Mouse (Mus musculus) macrophage (primary cell): ENCODE results near the gene Rnf185. TPM values are rescaled to one million over a fixed set of nuclear protein-coding genes. Genes with fewer than 3 reads are reported as not detected.
A peak's percentile ranks its signal among the peaks of the same experiment; 100 is the strongest.

ENCODE experiments used
- H3K27ac ChIP-seq: fragments of 350-480 bp; formaldehyde crosslinking; 2 replicates; pipeline ENCODE4 v1.9.0; 2021
- H3K36me3 ChIP-seq: fragments of 350-480 bp; formaldehyde crosslinking; 2 replicates; pipeline ENCODE4 v1.9.0; 2021; ENCODE audit errors: inconsistent target
- H3K4me3 ChIP-seq: fragments of 350-480 bp; formaldehyde crosslinking; 2 replicates; pipeline ENCODE4 v1.9.0; 2021; ENCODE audit errors: inconsistent target
- H3K79me2 ChIP-seq: fragments of 350-480 bp; formaldehyde crosslinking; 2 replicates; pipeline ENCODE4 v1.9.0; 2021; ENCODE audit errors: inconsistent target
- WGBS: methylation state at CpG from one replicate; pipeline ENCODE4 v1.1.7; 2026; ENCODE audit warnings: inconsistent platforms; ENCODE audit not compliant: missing documents; 5-methylcytosine and 5-hydroxymethylcytosine counted together
- polyA plus RNA-seq: library from polyadenylated mRNA; stranded (reverse); fragments of 250-400 nt; gene quantifications from 3 replicates; pipeline ENCODE4 v1.2.4, GENCODE M21; 2018; ENCODE audit warnings: inconsistent platforms

Rnf185 gene
- polyA plus RNA-seq, 1 experiment from 2014 or later = 25.4 TPM

DNA sequence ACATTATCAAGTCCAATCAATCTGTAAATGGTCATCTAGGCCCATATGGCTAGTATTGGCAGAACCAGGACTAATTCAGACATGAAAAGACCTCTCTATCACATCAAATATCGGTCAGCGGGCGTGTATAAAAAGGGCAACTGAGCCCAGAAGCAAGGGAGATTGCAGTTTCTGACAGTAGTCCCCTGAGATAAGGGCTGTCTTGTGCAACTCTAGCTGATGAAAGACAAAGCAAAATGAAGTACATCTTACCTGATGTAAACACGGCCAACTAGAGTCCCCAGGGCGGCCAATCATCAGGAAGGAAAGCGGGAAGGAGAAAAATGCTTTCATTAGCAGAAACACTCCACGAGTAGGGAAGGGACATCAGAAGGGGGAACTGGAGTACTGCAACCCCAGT, 23.5 kb downstream of the Rnf185 start:
- WGBS = 73% methylated on average over 7 of the region's 7 CpGs
- Histone ChIP-seq H3K4me3 (no peak overlapping the region), H3K36me3 (peaks cover 21% of the 10 kb centered on the region), H3K79me2 (peaks cover 54% of the 10 kb centered on the region; the same call in 1 of the 2 replicates), H3K27ac (peak overlapping the region; percentile 43)

DNA sequence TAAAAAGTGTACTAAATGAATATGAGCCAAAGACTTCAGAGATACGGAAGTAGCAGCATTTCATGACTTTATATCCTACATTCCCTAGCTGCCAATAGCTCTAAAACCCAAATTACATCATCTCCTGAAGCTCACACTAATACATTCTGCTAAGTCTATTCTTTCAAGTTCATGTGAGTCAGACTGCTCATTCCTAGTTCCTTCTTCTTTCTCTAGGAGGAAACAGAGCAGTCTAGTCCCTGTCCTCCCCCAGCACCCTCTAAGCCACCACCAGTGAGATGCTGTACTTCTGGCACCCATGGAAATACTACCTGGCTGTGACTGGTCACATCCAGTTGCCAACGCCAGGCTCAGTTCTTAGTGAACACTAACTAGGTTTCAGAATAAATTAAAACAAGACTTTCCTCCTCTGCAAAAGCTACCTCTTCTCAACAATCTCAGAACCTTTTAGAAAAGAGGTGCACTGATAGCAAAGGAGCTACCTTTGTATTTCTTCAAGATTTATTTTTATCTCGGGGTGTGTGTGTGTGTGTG, 24.4 kb downstream of the Rnf185 start:
- Histone ChIP-seq H3K36me3 (peaks cover 21% of the 10 kb centered on the region), H3K4me3 (no peak overlapping the region), H3K79me2 (peaks cover 46% of the 10 kb centered on the region; the same call in 1 of the 2 replicates), H3K27ac (peak overlapping the region; percentile 43)
- WGBS = 77% methylated on average over 3 of the region's 3 CpGs

DNA sequence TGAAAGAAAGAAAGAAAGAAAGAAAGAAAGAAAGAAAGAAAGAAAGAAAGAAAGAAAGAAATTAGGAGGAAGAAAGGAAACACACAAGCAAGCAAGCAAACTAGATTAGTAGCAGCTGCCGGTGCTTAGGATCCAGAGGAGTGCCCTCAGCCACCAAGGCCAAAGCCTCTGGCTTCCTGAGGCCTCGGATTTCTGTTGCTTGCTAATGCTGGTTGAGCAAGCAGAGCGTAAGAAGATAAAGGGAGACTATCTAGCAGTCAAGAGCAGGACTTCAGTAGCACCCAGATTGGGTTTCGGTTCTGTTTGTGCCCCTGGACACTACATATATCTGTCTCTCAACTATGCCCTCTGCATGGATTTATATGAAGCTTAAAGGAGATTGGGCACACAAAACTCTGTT, 29.9 kb downstream of the Rnf185 start:
- Histone ChIP-seq H3K79me2 (peaks cover 8% of the 10 kb centered on the region; the same call in 1 of the 2 replicates), H3K27ac (no peak overlapping the region), H3K36me3 (peaks cover 46% of the 10 kb centered on the region), H3K4me3 (no peak overlapping the region)
- WGBS = 94% methylated on average over 4 of the region's 4 CpGs

DNA sequence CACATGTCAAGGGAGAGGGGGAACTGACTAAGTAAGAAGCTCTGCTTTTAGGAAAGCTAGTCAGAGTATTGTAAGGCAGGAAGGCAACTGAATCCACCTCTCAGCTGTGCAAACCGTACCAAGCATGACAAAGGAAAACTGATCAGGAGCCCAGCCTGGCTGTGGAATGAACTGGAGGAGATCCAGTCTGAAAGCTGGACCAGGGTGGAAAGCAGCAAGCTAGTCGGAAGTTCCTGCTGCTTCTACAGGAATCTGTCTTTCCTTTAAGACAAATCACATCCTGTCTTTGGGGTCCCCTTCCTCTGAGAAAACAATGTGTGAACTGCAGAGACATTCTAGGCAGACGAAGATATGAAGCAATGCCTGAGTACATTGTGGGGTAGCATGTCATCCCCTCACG, 33.4 kb downstream of the Rnf185 start:
- Histone ChIP-seq H3K4me3 (no peak overlapping the region), H3K79me2 (no peaks in the 10 kb centered on the region), H3K27ac (no peak overlapping the region), H3K36me3 (peaks cover 45% of the 10 kb centered on the region)
- 89% methylated on average over 4 of the region's 4 CpGs for WGBS

DNA sequence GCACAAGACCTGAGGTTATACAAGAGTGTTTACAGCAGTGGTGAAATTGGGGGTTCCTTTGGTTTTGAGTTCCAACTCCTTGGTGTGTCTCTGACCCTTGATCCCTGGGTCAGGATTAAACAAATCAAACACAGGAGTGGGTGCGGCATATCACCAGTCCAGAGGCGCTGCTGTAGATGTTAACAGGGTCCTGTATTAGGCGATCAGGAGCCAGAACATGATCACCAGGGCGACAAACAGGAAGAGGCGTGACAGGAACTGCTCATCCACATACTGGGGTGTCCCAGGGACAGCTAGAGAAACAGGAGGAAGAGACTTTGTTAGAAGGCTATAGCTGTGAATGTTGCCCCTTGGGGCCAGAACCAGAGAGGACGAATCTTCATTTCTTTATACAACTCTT, 34.4 kb downstream of the Rnf185 start:
- Histone ChIP-seq H3K36me3 (peaks cover 45% of the 10 kb centered on the region), H3K27ac (no peak overlapping the region), H3K79me2 (no peaks in the 10 kb centered on the region), H3K4me3 (no peak overlapping the region)
- WGBS = 86% methylated on average over 6 of the region's 6 CpGs

DNA sequence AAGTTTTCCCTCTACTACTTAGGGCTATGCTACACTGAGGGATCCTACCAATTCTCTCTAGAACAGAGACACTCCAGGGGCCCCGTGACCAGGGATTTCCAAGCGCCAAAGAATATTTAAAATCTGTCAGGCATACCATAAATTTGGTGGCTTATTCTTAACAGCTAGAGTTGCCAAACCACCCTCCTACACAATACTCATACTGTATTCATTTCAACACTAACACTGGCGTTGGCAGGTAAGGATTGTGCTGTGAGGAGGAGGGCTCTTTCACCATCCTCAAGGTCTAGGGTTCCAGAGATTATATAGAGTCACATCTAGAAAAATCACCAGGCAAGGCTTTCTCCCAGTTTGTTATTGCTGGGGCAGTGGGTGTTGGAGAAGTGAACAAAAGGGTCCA, 35.8 kb downstream of the Rnf185 start:
- H3K36me3 ChIP-seq = peaks cover 45% of the 10 kb centered on the region
- 100% methylated on average over 3 of the region's 3 CpGs for WGBS

DNA sequence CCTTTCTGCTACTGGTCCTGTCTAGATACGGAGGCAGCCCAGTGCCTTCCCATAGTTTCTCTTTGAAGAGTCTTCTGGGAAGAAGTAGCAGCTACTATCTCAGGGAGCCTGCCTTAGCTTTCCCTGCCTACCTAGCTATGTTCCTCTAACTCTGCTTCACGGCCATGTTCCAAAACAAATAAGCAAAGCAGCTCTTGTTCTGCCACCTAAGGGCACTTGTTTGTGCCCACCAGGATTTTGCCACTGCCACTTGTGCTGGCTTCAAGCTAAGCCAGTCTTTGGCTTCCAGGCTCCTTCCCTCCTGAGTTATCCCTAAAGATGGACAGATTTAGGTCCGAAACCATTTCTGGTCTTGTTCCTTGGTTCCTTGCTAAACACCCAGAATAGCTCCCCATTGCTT, 40.1 kb downstream of the Rnf185 start:
- Histone ChIP-seq H3K27ac (no peak overlapping the region), H3K4me3 (no peak overlapping the region), H3K36me3 (peaks cover 18% of the 10 kb centered on the region), H3K79me2 (peaks cover 16% of the 10 kb centered on the region; the same call in 1 of the 2 replicates)
- 90% methylated on average over 3 of the region's 3 CpGs for WGBS

More for the DNA sequence above, 35.8 kb downstream of the Rnf185 start:
- Histone ChIP-seq H3K79me2 (no peaks in the 10 kb centered on the region), H3K27ac (no peak overlapping the region), H3K4me3 (no peak overlapping the region)

DNA sequence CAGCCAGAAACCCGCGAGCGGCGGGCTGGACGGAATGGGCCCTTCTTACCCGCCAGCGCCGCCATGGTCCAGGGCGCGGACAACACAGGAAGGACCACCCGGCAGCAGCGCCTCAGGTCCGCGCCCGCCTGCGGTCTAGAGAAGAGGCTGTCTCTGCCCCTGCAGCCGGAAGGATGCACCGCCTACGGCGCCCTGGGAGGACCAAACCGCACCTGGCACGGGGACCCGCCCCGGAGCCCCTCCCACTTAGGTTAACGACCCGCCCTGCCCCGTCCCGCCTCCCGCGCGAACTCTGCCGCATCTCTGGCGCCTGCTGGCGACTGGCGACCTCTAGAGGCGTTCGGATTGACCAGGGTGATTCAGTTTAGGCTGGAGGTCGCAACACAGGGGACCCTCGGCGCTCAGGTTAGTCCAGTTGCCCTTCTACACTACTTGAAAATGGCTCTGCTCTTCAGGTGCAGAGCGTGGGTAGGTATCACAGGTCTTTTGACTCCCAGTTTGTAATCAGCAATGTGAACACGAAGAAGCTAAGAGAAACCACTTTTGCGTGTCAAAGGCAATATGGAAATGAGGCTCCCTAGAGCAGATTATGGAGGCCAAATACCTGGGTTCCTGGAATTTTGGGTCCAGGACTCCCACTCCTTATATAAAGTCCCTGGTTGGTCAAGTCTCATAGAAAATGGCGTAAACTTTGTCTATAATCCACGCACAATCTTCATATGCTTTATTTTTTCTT, 43.0 kb downstream of the Rnf185 start, which contains the start of gene Limk2:
Gene Limk2, minus strand, starts transcription at position 193 of the 736 bp plus-strand sequence.
- no peaks in the 10 kb centered on the region for H3K36me3 ChIP-seq
- H3K79me2 ChIP-seq = peaks cover 29% of the 10 kb centered on the region; the same call in 1 of the 2 replicates
- H3K27ac ChIP-seq = 0 out of 2 replicates have a peak within 1 kb of the TSS, but pooled peaks have one; percentile 2
- peak within 1 kb of the TSS; percentile 89 for H3K4me3 ChIP-seq
- WGBS = 3% methylated on average over 43 of the region's 45 CpGs

DNA sequence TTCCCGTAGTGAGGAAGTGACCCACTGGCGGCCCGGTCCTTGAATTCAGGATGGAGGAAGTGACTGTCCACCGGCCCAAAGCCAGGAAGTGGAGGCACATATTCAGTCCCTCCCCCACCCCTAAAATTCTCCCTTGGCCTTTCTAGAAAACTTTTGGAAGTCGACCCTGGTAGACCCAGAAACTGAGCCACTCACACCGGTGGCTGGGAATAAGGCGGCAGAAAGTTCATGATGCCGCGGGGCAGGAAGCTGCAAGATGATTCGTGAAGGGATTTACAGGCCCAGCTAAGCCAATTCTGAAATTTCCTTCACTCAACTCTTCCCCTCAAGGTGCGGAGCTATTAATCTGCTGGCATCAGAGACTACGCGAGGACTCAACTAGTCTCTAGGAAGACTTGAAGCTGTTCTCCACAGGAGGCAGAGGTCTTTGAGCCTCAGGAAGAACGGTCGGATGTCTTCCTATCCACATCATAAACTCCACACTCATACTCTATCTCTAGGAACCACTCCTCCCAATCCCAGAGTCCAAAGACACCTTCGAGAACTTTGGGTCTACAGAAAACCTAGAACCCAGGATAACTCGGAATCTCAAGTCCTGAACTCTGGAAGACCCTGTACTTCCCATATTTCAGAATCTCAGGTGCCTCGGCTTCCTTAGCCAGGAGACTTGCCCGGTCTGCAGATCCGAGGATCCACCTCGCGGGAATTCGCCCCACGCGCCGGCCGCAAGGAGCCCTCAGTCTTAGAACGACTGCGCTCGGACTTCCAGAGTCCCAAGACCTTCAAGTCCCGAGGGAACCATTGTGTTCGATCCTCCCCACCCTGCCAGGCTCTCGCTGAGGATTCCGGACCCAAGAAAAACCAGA, 43.8 kb downstream of the Rnf185 start:
- no peaks in the 10 kb centered on the region for H3K36me3 ChIP-seq
- 7% methylated on average over 33 of the region's 34 CpGs for WGBS
- peaks cover 29% of the 10 kb centered on the region; the same call in 1 of the 2 replicates for H3K79me2 ChIP-seq
- H3K27ac ChIP-seq = 0 out of 2 replicates have a peak overlapping the region, but pooled peaks have one; percentile 2
- H3K4me3 ChIP-seq = peak overlapping the region; percentile 89

DNA sequence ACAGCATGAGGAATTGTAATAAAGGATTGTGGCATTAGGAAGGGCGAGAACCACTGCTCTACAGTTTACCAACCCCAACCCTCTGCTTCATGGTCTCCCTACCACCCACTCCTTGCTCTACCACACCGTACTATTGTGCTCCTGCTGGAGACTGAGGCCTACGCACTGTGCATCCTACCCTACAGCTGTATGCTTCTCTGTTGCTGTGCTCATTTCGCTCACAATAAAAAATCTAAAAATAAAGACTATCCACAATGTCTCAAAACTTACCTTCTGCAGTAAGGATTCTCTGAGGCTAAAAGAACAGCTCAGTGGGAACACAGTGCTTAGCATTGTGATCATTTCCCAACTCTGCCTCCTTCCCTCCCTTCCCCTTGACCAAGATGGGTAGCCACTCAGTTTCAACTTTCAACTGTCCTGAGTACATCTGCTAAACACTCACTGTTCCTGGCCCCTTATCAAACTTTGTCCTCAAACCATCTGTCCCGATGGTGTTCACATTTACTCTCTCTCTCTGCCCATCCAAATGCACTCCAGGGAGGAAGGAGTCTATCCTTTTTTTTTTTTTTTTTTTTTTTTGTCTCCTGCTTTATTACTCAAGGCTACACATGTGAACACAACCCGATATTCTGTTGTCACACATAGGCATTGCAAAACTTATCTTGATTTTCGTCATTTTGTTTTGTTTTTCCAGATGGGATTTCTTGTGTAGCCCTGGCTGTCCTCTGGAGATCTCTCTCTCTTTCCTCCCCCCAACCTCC, 47.7 kb downstream of the Rnf185 start:
- 78% methylated on average over 7 of the region's 7 CpGs for WGBS
- no peak overlapping the region for H3K27ac ChIP-seq
- no peaks in the 10 kb centered on the region for H3K36me3 ChIP-seq
- H3K79me2 ChIP-seq = peaks cover 29% of the 10 kb centered on the region; the same call in 1 of the 2 replicates
- no peak overlapping the region for H3K4me3 ChIP-seq

DNA sequence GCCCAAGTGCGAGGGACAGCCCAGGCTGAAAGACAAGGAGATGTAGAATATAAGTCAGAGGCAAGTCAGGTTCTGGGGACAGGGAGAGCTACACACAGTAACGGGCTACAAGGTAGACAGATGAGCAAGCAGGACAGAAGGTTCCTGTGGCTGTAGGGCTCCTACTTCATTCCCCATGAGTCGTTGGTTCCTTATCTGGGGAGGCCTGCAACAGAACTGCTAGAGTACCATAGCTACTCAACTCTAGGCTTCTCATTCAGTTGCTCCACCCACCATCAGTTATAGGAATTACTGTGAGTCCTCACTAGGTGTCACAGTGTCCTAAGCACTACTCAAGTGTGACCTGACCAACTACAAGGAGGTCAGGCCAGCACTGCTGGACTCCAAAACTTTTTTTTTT, 49.1 kb downstream of the Rnf185 start:
- Histone ChIP-seq H3K27ac (no peak overlapping the region), H3K4me3 (no peak overlapping the region), H3K36me3 (no peaks in the 10 kb centered on the region), H3K79me2 (peaks cover 22% of the 10 kb centered on the region; the same call in 1 of the 2 replicates)
- WGBS = 82% methylated on average over 3 of the region's 3 CpGs

DNA sequence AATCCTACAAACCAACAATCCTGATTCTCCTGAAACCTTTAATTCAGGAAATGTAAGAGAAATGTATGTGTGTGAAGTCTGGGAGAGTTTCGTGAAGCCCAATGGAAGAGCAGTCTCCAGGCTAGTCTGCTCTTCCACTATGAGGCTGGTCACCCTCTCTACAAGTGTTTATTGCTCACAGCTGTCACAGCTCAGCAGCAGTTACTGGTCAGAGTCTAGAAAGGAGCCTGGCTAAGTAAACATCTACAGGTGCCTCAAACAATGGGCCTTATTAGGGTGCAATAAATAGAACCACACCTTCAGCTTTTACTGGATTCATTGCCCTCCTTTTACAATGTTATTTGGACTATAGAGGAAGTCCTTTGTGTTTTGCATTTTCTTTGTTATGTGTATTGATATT, 53.8 kb downstream of the Rnf185 start:
- H3K4me3 ChIP-seq = no peak overlapping the region
- no peaks in the 10 kb centered on the region for H3K36me3 ChIP-seq
- H3K27ac ChIP-seq = no peak overlapping the region
- WGBS = 100% methylated on average over 1 of the region's 1 CpGs
- H3K79me2 ChIP-seq = no peaks in the 10 kb centered on the region; the same call in 1 of the 2 replicates

DNA sequence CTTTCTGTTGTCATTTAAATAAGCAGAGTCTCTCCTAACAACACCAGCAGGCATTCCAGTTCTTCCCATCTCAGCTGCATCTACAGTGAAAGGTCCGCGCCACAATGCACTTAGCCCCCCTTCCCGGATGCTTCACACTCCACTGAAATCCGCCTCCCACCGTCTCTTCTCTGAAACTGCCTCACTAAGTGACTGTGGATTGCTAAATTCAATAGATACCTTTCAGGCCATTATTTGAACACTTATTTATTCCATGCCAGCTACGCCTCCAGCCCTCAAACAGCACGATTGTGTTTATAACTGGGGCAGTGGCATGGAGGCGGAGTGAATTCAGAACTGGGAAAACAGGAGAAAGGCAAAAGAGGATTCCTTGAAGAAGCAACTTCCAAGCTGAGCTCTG, 55.6 kb downstream of the Rnf185 start:
- no peak overlapping the region for H3K27ac ChIP-seq
- H3K36me3 ChIP-seq = no peaks in the 10 kb centered on the region
- H3K79me2 ChIP-seq = no peaks in the 10 kb centered on the region
- 96% methylated on average over 7 of the region's 8 CpGs for WGBS
- no peak overlapping the region for H3K4me3 ChIP-seq

DNA sequence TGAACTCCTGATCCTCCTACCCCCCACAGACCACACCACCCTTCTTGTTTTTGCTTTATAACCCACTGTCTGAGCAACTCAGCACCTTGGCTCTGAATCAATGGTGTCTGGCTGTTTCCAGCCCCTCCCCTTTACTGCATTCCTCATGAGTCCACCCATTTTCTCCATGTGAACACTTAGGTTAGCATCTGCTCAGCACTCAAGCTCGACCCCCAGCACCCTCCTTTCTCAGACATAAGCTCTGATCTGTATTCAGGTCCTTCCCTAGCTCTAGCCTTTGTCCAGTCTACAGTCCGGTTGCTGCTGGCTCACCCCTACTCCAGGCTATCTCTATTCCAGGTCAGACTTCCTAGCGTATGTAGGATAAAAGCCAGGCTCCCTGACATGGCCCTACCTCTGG, 56.1 kb downstream of the Rnf185 start:
- H3K79me2 ChIP-seq = no peaks in the 10 kb centered on the region
- 100% methylated on average over 3 of the region's 3 CpGs for WGBS

More for the DNA sequence above, 56.1 kb downstream of the Rnf185 start:
- no peak overlapping the region for H3K27ac ChIP-seq
- H3K4me3 ChIP-seq = no peak overlapping the region
- H3K36me3 ChIP-seq = no peaks in the 10 kb centered on the region
